Mouse (Mus musculus): ENCODE data around the gene Sgip1.

The Sgip1 gene

GRCm38 (mm10) chr4:102976290-102977275 is 235.5 kb downstream of the Sgip1 start:
- DNase-seq (ENCODE audit: low spot score in 2 of 2) = no peak

DNA sequence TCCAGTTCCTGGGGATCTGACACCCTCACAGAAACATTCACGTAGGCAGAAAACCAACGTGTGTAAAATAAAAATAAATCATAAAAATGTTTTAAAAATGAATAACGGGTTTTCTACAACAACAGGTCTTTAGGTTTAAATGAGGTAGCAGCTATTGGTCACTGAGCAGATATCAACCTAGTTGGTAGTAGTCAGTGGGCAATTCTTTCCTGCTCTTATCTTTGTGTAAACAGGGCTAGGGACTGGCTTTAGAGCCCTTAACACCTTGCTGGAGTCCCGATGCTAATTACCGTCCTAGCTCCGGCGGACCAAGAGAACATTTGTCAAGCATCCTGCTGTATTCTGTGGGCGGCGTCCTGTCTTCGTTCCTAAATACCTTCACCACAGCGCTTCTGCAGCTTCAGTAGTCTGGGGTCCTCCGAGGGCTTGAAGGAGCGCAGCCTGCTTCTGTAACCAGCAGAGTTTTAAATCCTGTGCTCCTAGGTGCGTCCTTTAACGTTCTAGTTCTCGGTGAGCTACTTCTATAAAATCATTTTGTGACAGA is 236.8 kb downstream of the Sgip1 start:
- no peak for DNase-seq (ENCODE audit: low spot score in 2 of 2)

DNA sequence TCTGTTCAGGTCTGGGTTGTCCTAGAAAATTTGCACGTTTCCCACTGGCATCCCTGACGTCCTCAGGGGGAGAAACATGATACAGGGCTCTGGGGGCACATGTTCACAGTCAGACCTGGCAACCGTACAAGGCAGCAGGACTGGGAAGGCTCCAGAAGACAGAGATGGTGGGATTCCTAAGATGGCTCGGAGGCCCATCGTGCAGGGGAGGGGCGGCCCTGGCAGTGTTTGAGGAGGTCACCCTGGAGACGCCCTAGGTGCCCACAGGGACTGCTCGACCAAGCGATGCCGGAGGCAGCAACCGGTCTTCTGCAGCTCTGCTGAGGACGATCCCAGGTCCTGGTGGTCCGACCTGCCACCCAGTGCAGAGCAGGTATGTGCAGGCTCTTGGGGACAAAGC is 237.3 kb downstream of the Sgip1 start, which contains the start of gene Tctex1d1:
Tctex1d1 (plus strand) TSS at position 167 of the 400 bp plus-strand sequence.
- no peak for DNase-seq (ENCODE audit: low spot score in 2 of 2)

- no peak for DNase-seq (ENCODE audit: low spot score in 2 of 2)
These were observed 238.3 kb downstream of the Sgip1 start for GRCm38 (mm10) chr4:102979385-102979784.

DNA sequence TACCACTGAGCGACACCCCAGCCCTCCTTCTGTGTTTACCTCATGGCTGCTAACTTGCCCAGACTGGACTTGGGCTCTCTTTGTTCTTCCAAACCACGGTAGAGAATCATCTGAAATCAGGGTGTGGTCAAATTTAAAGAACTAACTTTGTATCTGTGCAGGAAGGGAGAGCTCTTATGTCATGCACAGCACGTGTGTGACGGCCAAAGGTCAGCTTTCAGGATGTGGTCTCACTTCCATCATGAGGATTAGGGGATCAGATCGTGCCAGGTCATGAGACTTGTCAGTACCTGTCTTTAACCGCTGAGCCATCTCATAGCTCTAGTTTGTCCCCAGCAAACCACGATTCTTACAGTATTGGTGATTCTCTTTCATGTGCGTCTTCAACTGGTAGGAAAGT is 240.6 kb downstream of the Sgip1 start:
- no peak for DNase-seq (ENCODE audit: low spot score in 2 of 2)

DNA sequence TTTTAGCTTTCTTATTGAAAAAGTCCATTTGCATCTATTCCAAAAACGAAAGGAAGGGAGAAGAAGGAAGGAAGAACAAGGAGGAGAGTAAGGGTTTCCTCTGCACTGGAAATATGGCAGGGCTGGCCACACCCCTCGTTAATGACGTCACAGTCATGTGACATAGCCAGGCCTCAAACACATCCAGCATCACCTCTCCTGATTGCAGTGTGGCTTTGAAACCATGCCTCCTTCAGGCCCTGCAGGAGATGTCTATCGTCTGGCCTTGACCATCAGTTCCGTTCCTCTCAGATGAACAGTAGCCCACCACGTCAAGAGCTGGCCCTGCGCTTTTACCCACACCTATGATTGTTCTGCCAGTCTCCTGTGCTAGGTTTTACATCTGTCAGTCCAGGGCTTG is 245.1 kb downstream of the Sgip1 start:
- no peak for DNase-seq (ENCODE audit: low spot score in 2 of 2)

DNA sequence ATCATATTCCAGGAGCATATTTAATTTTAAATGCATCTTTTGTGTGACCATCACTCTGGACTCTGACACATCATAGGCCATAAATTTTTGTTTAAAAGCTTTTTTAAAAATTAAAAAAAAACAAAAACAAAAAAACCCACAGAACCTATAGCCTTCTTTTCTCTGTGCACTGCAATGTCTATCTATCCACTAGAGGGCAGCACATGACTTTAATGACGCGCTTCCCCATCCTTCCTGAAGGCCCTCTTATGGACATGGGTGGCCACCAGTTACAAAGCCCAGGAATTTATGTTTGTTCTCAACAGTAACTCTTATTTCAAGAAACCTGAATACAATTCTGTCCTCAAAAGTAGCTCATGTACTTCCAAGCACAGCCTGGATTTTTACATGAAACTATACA is 245.8 kb downstream of the Sgip1 start:
- DNase-seq (ENCODE audit: low spot score in 2 of 2) = no peak

DNA sequence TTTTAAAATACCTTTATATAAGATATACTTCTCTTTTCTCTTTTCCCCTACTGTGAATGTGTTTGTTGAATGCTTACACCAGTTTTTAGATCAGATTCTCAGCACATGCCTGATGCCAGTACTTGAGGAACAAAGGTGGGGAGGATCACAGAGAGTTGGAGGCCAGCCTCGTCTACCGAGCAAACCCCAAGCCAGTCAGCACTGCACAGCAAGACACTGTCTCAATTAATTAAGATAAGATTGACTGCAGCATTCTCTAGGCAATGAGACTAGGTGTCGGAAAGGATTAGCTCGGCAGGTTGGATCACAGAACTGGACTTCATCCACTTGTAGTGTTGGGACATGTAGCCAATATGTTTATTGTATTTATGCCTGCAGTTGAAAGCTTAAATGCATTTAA is 246.2 kb downstream of the Sgip1 start:
- DNase-seq (ENCODE audit: low spot score in 2 of 2) = no peak

GRCm38 (mm10) chr4:102987756-102988155 is 246.7 kb downstream of the Sgip1 start:
- DNase-seq (ENCODE audit: low spot score in 2 of 2) = no peak

GRCm38 (mm10) chr4:102988526-102988925 is 247.4 kb downstream of the Sgip1 start:
- no peak for DNase-seq (ENCODE audit: low spot score in 2 of 2)

GRCm38 (mm10) chr4:102989391-102989790 is 248.3 kb downstream of the Sgip1 start:
- DNase-seq (ENCODE audit: low spot score in 2 of 2) = no peak

GRCm38 (mm10) chr4:102990016-102990415 is 248.9 kb downstream of the Sgip1 start:
- no peak for DNase-seq (ENCODE audit: low spot score in 2 of 2)

DNA sequence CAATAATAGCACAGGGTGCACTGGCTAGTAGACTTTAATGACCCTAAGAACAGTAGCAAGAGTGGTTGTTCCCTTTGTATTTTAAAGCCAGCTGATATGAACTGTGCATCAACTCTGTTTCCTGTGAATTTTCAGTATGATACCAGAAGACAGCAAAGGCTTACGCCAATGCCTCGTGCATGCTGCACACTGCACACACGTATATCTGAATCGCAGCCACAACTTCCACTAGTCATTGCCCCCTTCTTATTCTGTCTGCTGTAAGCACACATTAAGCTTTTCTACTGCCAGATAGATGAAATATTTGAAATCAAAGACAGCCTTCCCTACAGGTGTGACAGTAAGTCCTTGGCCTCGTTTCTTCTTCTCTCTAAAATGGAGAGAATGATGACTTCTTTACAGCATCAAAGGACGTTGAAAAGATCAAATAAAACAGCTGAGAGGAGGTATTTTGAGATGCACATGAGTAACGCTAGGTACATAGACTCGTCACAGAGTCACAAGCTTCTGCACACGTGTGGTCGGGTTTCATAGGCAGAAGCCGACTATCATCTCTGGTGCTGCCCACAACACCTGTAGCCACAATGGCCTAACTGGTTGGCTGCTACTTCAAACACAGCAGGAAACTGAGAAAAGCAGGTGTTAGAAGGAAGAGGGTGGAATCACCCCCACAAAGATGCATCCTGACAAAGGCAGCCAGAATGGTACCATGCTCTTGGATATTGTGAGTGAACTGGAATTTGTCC is 249.7 kb downstream of the Sgip1 start:
- DNase-seq (ENCODE audit: low spot score in 2 of 2) = no peak

DNA sequence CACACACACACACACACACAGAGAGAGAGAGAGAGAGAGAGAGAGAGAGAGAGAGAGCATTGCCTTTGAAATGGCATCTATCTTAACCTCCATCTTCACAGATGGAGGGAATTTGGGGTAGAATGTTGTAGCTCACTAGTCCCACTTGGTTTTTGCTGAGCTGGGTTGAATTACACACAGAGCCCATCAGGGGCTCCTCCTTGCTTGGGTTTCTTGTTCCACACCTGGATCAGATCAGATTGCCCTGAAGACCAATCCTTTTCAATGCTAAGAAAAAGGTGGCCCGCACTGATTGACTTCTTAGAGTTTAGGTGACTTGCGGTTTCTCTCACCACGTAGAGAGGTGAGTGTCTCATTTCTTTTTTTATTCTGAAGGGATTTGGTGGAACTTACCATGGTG is 250.6 kb downstream of the Sgip1 start:
- DNase-seq (ENCODE audit: low spot score in 2 of 2) = no peak

DNA sequence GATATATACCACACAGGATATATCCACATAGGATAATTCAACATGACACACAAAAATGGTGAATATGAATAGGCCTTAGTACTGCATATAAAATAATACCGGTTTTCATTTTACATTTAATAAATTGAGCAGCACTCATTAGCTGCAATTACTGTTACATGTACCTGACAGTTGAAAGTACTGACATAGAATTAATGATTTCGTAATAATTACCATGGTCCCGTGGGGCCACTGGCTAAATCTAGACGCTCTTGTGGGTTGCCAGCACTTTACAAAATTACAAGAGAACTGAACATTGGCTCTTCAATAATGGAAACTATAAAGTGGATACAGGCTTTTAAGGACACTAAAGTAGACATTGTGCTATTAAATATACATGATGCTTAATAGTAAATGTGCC is 263.6 kb downstream of the Sgip1 start:
- DNase-seq (ENCODE audit: low spot score in 2 of 2) = no peak

GRCm38 (mm10) chr4:103005190-103005945 is 264.3 kb downstream of the Sgip1 start:
- DNase-seq (ENCODE audit: low spot score in 2 of 2) = no peak

DNA sequence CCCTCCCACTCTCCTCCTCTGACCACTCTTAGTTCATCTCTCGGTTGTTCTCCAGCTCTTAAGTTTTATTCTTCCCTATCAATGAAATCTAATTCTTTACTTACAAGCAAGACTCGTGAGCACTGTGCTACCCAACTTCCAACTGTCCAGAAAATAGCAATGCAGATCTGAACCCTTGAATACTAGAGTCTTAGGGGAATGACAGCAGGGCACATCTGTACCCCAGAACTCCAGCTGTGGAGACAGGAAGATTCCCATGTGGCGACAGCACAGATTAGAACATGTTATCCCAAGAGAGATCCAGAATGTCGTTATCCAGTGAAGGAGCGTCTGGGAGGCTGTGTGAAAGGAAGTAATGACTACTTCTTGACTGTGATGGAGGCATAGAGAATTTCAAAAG is 265.2 kb downstream of the Sgip1 start:
- no peak for DNase-seq (ENCODE audit: low spot score in 2 of 2)

- DNase-seq (ENCODE audit: low spot score in 2 of 2) = no peak
These were observed 265.9 kb downstream of the Sgip1 start for GRCm38 (mm10) chr4:103006943-103007418.

GRCm38 (mm10) chr4:103010734-103011133 is 269.6 kb downstream of the Sgip1 start:
- DNase-seq (ENCODE audit: low spot score in 2 of 2) = no peak

DNA sequence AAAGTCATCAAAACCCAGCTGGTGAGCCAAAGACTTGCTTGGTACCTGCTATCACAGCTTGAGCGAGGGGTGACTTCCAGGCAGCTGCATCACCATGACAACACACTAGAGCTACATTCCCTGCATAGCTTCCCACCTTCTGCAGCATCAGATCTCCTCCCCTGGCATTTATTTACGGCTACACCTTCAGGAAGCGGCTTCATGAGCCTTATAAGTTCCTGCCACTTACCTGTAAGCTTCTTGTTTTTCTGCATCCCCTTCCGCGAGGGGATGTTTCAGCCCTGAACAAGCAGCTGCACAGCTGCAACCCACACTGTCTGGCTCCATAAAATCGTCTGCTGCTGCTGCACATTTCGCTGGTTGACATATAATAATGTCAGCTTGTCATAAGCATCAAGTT is 270.7 kb downstream of the Sgip1 start:
- no peak for DNase-seq (ENCODE audit: low spot score in 2 of 2)

GRCm38 (mm10) chr4:103013490-103013889 is 272.4 kb downstream of the Sgip1 start:
- no peak for DNase-seq (ENCODE audit: low spot score in 2 of 2)
